Mouse (Mus musculus) neural tube, embryonic 11.5 days (tissue): ENCODE results near the gene Cyb5r3. TPM values are rescaled to one million over a fixed set of nuclear protein-coding genes. Genes with fewer than 3 reads are reported as not detected.

Experiments
- ATAC-seq: fragments of 200-750 bp; cut with Nextera tagmentation; 2 replicates; pipeline ENCODE4 v1.8.0; 2017; ENCODE audit warnings: moderate number of reproducible peaks, mild to moderate bottlenecking, moderate TSS enrichment, moderate library complexity; ENCODE audit not compliant: insufficient read depth, low FRiP score, low TSS enrichment
- DNase-seq: peaks from one replicate; pipeline ENCODE4 v3.0.0-alpha.2; 2015; ENCODE audit warnings: low spot score
- H3K27ac ChIP-seq: fragments of 300-500 bp; sonication (generic); 2 replicates; pipeline ENCODE4 v1.5.1; 2014; ENCODE audit warnings: low read depth, mild to moderate bottlenecking, low read length
- H3K27me3 ChIP-seq: fragments of 300-500 bp; sonication (generic); 2 replicates; pipeline ENCODE4 v1.6.1; 2014; ENCODE audit warnings: mild to moderate bottlenecking, low read length, mixed read lengths; ENCODE audit not compliant: control insufficient read depth, insufficient read depth
- H3K36me3 ChIP-seq: fragments of 300-500 bp; sonication (generic); 2 replicates; pipeline ENCODE4 v1.6.1; 2014; ENCODE audit warnings: mild to moderate bottlenecking, low read length, moderate library complexity, mixed read lengths; ENCODE audit not compliant: control insufficient read depth, insufficient read depth
- H3K4me1 ChIP-seq: fragments of 300-500 bp; sonication (generic); 2 replicates; pipeline ENCODE4 v1.6.1; 2014; ENCODE audit warnings: low read length, mixed read lengths; ENCODE audit not compliant: control insufficient read depth, insufficient read depth
- H3K4me2 ChIP-seq: fragments of 300-500 bp; sonication (generic); 2 replicates; pipeline ENCODE4 v1.6.1; 2014; ENCODE audit warnings: low read depth, mild to moderate bottlenecking, moderate library complexity
- H3K4me3 ChIP-seq: fragments of 300-500 bp; sonication (generic); 2 replicates; pipeline ENCODE4 v1.5.1; 2014; ENCODE audit warnings: low read depth, low read length
- H3K9ac ChIP-seq: fragments of 300-500 bp; sonication (generic); 2 replicates; pipeline ENCODE4 v1.6.1; 2014; ENCODE audit warnings: mild to moderate bottlenecking, low read length
- H3K9me3 ChIP-seq: fragments of 300-500 bp; sonication (generic); 2 replicates; pipeline ENCODE4 v1.6.1; 2016; ENCODE audit warnings: low read length; ENCODE audit not compliant: control insufficient read depth
- WGBS: fragments of 180-500 bp; shearing (Covaris S2); extraction: QIAGEN DNeasy Blood & Tissue Kit; methylation state at CpG from one replicate; pipeline ENCODE4 v1.1.7; 2014; 5-methylcytosine and 5-hydroxymethylcytosine counted together
- polyA plus RNA-seq: library from polyadenylated mRNA; unstranded; fragments of >200 nt; fragmentation: Nextera tagmentation; extraction: Ambion mirVana; gene quantifications from 2 replicates; pipeline ENCODE4 v1.2.1, GENCODE M21; 2014

Gene Cyb5r3
- polyA plus RNA-seq, 1 experiment from 2014 or later = 179 TPM

DNA sequence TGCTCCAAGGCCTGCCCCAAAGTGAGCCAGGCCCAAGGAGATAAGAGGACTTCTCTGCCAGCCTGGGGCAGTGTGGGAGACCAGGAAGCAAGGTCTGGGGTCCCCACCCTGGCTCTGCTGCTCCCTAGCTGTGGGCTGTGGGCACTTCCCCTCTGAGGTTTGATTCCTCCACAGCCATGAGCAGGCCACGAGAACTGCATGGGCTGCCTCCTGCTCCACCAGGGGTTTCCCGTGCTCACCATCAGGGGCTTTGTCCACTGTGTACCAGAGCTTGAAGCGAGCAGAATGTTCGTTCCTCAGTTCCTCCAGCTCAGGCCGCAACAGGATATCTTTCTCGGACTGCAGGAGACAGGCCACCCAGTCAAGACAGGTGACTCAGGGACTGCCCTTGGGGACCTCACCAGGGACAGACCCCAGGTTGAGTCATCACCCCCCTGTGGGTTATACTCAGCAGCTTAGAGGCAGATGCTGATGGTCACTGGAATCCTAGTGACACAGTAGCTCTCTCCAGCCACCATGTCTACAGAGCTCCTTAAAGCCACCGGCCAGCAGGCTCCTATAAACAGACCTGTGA lies 13.7 kb downstream of the Cyb5r3 start:
- DNase-seq (no peak), ATAC-seq (no peak)
- H3K27me3 ChIP-seq = no peaks in the 10 kb centered on the region
- 92% methylated on average over 7 of the region's 7 CpGs for WGBS
- H3K4me3 ChIP-seq = no peak overlapping the region
- peaks cover 2% of the 10 kb centered on the region for H3K36me3 ChIP-seq
- H3K9ac ChIP-seq = no peak overlapping the region
- peaks cover 10% of the 10 kb centered on the region for H3K4me1 ChIP-seq
- no peak overlapping the region for H3K4me2 ChIP-seq
- H3K27ac ChIP-seq = no peak overlapping the region
- no peaks in the 10 kb centered on the region for H3K9me3 ChIP-seq

DNA sequence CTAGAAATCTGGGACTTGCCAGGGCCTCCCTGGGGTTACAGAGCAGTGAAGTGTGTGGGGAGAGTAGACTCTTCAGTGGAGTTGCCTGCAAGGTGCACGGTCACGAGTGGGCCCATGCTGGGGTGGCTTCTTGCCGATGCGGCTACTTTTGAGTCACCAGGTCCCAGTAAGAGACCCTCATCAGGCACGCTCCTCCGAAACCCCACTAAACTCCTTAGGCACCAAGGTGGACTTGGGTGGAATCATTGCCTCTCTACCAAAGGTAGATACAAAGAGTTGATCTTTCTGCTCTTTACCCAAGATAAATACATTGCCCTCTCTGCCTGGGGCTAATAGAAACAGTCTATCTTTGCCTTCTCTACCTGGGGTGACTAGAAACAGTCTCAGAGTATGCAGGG lies 14.7 kb downstream of the Cyb5r3 start:
- Histone ChIP-seq H3K27ac (no peak overlapping the region), H3K27me3 (no peaks in the 10 kb centered on the region), H3K4me3 (no peak overlapping the region), H3K4me2 (no peak overlapping the region), H3K9me3 (no peaks in the 10 kb centered on the region), H3K9ac (no peak overlapping the region), H3K4me1 (peaks cover 10% of the 10 kb centered on the region), H3K36me3 (peaks cover 2% of the 10 kb centered on the region)
- no peak for DNase-seq
- WGBS = 96% methylated on average over 6 of the region's 6 CpGs
- no peak for ATAC-seq

DNA sequence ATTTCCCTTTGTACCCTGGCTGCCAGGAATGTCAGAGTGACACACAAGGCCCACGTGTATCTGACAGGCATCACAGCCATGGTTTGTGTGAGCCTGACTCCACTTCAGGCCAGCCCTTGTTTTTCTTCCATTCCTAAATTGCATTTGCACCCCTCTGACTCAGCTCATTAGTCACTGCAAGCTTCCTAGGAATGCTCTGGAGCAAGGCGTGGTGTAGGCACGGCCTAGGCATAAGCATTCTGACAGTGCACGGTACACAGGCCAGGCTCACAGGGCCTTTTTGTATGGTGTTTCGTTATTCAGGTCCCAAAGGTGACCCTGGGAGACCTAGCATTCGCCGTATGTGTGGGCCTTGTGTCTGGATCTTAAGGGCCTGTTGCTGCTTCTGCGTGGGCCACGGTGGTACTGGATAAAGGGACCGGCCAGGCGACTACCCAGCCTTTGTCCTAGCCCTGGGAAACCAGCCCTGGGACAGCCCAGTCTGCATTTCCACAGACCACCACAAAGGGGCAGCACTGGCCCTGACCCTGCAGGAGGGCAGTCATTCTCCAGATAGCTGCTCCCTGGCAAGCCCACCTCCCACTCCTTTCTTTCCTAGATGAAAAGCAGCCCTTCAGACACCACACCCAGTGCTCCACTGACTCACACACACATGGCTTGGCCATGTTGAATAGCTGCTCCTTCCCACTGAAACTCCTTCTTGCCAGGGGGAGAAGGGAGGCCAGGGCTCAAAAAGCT lies 15.3 kb downstream of the Cyb5r3 start:
- Histone ChIP-seq H3K27ac (no peak overlapping the region), H3K9ac (no peak overlapping the region), H3K4me3 (no peak overlapping the region), H3K4me1 (peaks cover 10% of the 10 kb centered on the region), H3K36me3 (peaks cover 2% of the 10 kb centered on the region), H3K4me2 (no peak overlapping the region), H3K27me3 (no peaks in the 10 kb centered on the region), H3K9me3 (no peaks in the 10 kb centered on the region)
- ATAC-seq (no peak), DNase-seq (peak; percentile 67)
- WGBS = 83% methylated on average over 11 of the region's 11 CpGs

DNA sequence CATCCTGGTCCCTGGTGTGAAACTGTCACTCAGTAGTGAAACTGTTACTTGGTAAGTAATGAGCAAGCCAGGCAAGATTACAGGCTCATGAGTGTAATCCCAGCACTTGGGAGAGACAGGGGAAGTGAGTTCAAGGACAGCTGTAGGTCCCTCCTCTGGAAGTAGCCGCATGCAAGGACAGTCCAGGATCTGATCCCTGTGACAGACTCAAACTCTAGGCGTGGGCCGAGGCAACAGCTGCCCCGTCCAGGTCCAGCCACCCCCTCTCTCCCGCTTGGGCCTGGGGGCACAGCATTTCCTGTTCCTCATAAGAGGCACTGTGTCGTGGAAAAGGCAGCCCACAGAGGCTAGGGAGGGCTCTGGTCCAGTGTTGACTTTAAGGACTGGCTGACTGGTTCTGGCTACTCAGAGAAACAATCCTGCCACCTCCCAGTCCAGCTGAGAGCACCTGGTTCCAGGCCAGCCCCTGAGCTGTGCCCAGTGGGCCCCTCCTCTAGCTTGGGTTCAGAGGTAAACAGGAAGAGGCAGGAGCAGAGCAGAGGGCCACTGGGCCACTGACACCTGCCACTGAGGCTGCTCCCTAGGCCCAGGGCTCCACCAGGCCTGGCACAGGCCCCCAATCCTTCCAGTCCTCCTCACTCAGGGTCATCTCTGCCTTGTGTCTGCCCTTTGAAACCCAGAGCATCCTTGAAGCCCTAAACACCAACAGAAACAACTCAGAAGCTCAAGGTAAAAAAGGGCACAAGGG lies 16.5 kb downstream of the Cyb5r3 start:
- DNase-seq (no peak), ATAC-seq (no peak)
- Histone ChIP-seq H3K27me3 (no peaks in the 10 kb centered on the region), H3K4me1 (no peaks in the 10 kb centered on the region), H3K4me3 (no peak overlapping the region), H3K27ac (no peak overlapping the region), H3K9ac (no peak overlapping the region), H3K9me3 (no peaks in the 10 kb centered on the region), H3K36me3 (peaks cover 2% of the 10 kb centered on the region), H3K4me2 (no peak overlapping the region)
- WGBS = 73% methylated on average over 6 of the region's 6 CpGs

DNA sequence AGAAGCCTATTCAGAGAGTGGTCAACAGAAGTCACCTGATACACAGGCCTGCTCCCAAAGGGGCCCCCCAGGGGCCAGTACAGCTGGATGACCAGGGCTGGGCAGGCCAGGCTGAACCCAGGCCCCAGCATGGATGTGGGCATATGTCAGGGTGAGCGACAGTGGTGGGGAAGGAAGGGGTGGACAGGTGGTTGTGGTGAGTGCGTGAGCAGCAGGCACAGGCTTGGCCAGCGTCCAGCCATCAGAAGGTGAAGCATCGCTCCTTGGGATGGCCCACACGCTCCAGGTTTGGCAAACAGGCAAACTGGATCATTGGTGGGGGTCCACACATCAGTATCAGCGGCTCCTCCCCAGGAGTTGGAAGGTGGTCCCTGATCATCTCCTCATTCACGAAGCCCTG lies 18.1 kb downstream of the Cyb5r3 start:
- 95% methylated on average over 7 of the region's 7 CpGs for WGBS
- H3K4me1 ChIP-seq = no peaks in the 10 kb centered on the region
- DNase-seq = no peak
- no peak for ATAC-seq
- no peak overlapping the region for H3K9ac ChIP-seq
- H3K9me3 ChIP-seq = no peaks in the 10 kb centered on the region
- no peak overlapping the region for H3K4me3 ChIP-seq
- no peaks in the 10 kb centered on the region for H3K27me3 ChIP-seq
- no peak overlapping the region for H3K4me2 ChIP-seq
- H3K27ac ChIP-seq = no peak overlapping the region
- peaks cover 2% of the 10 kb centered on the region for H3K36me3 ChIP-seq

DNA sequence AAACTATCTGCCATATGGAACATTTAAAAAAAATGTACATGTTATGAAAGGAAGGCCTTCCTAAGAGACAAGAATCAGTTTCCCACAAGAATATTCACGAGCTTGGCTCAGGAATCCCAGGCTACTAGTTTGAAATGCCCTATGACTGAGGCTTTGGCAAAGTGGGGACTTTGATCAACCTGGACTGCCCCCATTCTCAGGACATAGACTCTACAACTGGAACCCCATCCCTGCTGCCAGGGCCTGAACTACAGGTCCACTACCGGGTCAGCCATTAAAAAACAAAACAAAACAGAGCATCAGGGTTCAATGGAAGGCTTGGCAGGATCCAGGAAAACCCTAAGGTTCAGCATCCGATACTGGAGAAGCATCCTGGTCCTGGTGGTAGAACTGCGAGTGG lies 21.7 kb downstream of the Cyb5r3 start:
- WGBS = 90% methylated on average over 4 of the region's 4 CpGs
- no peak overlapping the region for H3K4me3 ChIP-seq
- no peak overlapping the region for H3K9ac ChIP-seq
- H3K9me3 ChIP-seq = no peaks in the 10 kb centered on the region
- H3K27me3 ChIP-seq = no peaks in the 10 kb centered on the region
- no peak for ATAC-seq
- H3K4me2 ChIP-seq = no peak overlapping the region
- no peak overlapping the region for H3K27ac ChIP-seq
- peaks cover 5% of the 10 kb centered on the region; the same call in 1 of the 2 replicates for H3K4me1 ChIP-seq
- no peak for DNase-seq
- peaks cover 4% of the 10 kb centered on the region; the same call in 1 of the 2 replicates for H3K36me3 ChIP-seq

DNA sequence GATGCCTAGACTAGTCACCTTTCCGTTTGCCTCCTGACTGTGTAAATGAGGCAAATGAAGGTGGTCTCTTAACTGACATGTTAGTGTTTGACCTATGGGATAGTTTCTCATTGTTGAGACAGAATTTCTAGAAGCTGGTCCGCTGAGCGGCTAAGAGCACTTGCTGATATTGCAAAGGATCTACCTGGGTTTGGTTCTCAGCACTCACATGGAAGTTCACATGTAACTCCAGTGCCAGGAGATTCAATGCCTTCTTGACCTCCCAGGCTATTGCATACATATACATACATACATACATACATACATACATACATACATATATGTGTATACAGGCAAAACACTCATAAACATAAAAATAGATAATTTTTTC lies 22.3 kb downstream of the Cyb5r3 start:
- H3K9me3 ChIP-seq = no peaks in the 10 kb centered on the region
- no peak overlapping the region; the same call in 1 of the 2 replicates for H3K9ac ChIP-seq
- peaks cover 4% of the 10 kb centered on the region; the same call in 1 of the 2 replicates for H3K36me3 ChIP-seq
- peak overlapping the region; percentile 89 for H3K27ac ChIP-seq
- DNase-seq = no peak
- H3K4me1 ChIP-seq = peaks cover 5% of the 10 kb centered on the region; the same call in 1 of the 2 replicates
- 26% methylated on average over 3 of the region's 3 CpGs for WGBS
- H3K4me3 ChIP-seq = peak overlapping the region; percentile 76; the same call in 1 of the 2 replicates
- H3K4me2 ChIP-seq = 0 out of 2 replicates have a peak overlapping the region, but pooled peaks have one; percentile 19
- no peak for ATAC-seq
- H3K27me3 ChIP-seq = no peaks in the 10 kb centered on the region

DNA sequence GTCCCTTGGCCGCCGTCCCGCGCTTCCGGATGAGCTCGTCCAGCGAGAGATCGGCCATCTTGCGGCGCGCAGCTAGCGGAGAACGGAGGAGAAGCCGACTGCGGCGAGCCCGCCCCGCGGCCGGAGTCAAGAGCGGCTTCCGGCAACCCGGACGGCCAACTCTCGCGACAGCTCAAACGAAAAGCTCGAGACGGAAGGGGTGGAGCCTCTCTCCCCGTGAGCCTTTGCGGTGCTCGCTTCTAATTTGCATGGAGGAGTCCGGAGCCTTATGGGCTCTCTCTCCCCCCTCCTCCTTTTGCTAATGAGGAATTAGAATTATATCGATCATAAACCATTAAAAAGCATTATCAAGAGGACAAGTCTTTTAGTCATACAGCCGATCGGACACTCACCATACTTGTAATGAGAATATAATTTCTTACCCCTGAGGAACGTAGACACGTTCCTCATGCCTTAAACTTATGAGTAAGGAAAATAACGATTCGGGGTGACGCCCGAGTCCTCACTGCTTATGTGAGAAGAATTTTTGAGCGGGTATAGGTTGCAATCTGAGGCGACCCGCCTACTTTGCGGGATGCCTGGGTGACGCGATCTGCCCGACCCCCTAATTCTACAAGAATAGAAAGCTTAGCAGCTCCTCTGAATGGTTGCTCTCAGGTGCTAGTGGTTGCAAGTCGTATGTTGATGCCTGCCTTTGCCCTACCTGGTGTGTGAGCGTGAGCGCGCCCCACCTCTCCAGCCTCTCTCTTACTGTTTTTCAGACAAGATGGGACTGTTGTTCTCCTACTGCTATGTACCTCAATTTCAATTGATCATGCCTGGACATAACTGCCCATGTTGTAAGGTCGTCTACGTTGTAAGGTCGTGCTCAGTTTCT lies 23.0 kb downstream of the Cyb5r3 start, which contains the start of gene Poldip3:
Poldip3 (minus strand) TSS at position 189 of the 877 bp plus-strand sequence.
- Histone ChIP-seq H3K36me3 (peaks cover 4% of the 10 kb centered on the region; the same call in 1 of the 2 replicates), H3K9ac (peak within 1 kb of the TSS; percentile 89), H3K4me3 (peak within 1 kb of the TSS; percentile 76), H3K4me2 (peak within 1 kb of the TSS; percentile 90), H3K27ac (peak within 1 kb of the TSS; percentile 89), H3K27me3 (no peaks in the 10 kb centered on the region), H3K4me1 (peaks cover 5% of the 10 kb centered on the region; the same call in 1 of the 2 replicates), H3K9me3 (no peaks in the 10 kb centered on the region)
- WGBS = under 1% methylated on average over 55 of the region's 56 CpGs
- DNase-seq = peak; percentile 98
- ATAC-seq = peak; percentile 91
